Mouse (Mus musculus): ENCODE measurements at regions not wholly inside any gene's neighbourhood (a gene's known extent, or its start where the extent isn't known, plus 50 kb on each side); places are given as distances from the start of the nearest gene placed in this dataset.

- intact Hi-C loops (cut with DNase I): no loop called here
- no peak for DNase-seq
Observed at GRCm38 (mm10) chr4:154726636-154727045, 59.0 kb upstream of the Actrt2 start.

GRCm38 (mm10) chr4:154727945-154728344, 60.3 kb upstream of the Actrt2 start:
- no peak for DNase-seq
- intact Hi-C loops (cut with DNase I): no loop called here

GRCm38 (mm10) chr4:154730646-154731045, 63.0 kb upstream of the Actrt2 start:
- no peak for DNase-seq

DNA sequence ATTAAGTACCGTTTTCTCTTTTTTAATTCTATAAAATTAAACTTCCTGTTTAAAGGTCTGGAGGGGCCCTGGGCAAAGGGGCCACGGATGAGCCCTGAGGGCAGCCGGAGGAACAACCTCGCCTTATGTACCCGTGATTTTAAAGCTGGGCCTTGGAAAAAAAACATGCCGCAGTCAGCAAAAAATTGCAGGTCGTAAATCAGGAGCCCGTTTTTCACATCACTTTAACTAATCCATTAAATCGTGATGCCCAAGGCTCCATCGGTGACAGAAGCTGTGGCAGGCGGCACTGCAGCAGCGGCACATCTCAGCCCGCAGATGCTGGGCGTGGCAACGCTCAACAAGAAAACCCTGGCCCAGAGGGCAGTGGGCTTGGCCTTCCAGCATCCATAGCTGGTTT, 63.7 kb upstream of the Actrt2 start:
- intact Hi-C loops (cut with DNase I): no loop called here
- no peak for DNase-seq

More at GRCm38 (mm10) chr4:154730646-154731045, 63.0 kb upstream of the Actrt2 start:
- intact Hi-C loops (cut with DNase I): no loop called here

DNA sequence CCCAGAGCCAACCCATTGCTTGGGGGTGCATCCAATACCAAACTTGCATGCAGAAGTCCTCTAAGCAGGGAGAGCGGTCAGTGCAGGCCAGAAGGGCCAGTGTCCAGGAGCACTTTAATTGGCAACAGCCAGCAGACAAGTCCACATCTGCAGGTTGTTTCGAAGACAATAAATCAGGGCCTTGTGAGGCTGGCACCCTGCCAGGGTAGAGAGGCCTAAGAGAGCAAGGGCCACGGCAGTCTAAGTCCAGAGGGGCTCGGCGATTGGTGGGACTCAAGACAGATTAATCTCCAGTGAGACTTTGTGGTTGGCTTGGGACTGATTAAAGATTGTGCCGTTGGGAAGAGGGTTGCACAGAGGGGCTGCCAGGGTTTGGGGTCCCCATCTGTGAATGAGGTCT, 68.4 kb upstream of the Actrt2 start:
- DNase-seq: no peak
- intact Hi-C loops (cut with DNase I): no loop called here

DNA sequence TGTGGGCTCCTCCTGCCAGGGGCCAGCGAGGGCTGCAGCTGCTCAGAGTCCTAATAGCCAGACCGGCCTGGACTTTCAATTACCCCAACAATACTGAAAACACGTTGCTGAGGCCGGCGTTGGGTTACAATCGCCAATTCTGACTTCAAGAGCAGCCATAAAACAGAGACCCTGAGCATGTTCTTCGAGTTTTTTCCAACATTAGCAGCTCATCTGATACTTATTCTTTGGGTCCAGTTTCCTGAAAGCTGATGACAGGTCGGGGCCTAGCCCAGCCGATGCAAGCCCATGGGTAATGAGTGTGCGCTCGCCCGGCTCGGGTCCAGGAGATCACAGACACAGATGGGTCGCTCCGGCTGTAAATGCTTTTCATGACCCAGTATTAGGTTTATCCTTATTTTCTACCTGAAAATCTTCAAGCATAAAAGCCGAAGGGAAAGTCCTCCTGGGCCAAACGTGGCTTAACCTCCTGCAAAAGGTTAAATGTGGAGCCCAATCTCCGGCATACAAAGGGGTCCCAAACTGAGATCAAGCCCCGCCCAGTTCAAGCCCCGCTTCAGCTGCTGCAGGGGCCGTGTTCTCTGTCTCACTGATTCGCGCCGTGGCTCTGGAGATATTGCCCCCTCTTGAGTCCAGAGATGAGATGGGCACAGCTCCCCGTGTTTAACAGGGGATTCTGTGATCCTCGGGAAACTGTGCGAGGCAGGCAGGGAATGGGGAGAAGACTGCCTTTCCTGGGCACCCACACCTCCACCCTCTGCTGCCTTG, 73.6 kb upstream of the Actrt2 start:
- DNase-seq: no peak

GRCm38 (mm10) chr4:154746323-154747005, 78.8 kb upstream of the Actrt2 start:
- intact Hi-C loops (cut with DNase I): no loop called here
- DNase-seq: no peak

More for the DNA sequence above, 73.6 kb upstream of the Actrt2 start:
- intact Hi-C loops (cut with DNase I): no loop called here

DNA sequence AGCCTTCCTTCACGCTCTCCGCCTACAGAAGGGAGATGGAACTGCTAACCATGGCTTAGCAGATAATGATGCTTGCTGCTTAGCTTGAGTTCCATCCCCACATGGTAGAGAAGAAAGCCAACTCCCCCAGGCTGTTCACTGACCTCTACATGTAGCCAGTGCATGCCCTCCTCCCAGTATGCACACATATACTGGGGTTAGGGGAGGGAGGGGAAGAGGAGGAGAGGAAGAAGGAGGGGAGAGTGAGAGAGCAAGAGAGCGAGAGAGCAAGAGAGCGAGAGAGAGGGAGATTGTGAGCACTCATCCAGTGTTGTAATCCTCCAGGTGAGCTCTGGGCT, 79.3 kb upstream of the Actrt2 start:
- DNase-seq: no peak
- intact Hi-C loops (cut with DNase I): no loop called here

DNA sequence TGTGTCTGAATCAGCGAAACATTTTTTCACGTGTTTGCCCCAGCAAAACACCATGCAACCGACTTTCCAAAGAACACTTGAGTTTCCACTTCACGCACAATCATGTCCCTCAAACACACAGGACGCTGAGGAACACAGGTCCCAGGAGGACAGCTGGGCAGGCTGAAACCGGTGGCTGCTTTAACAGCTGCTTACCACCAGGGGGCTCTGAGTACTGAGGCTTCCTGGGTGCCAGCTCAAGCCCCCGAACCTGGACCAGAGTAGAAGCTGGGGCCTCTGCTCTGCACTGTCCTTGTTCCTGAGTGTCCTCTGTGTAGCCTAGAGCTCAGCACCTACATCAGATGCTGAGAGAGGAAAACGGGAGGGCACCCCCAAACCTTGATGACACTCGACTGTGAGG, 81.5 kb upstream of the Actrt2 start:
- intact Hi-C loops (cut with DNase I): no loop called here
- no peak for DNase-seq

DNA sequence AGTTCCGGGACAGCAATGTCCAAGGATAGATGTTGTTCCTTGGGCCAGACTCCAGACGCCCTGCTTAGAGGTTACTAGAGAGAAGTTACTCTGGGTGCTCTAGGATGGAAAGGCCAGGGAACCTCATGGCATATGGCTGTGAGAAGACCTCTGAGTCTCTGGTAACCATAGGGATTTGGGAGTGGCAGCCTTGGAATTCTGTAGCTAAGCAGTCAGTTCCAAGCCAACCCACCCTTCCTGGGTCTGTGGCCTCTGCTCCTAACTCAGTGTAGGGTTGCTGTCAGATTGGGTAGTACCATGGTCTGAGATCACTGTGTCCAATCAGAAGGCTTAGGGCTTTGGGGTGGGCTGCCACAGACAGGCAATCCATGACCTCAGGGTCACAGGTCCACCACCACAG, 82.3 kb upstream of the Actrt2 start:
- no peak for DNase-seq
- intact Hi-C loops (cut with DNase I): no loop called here

GRCm38 (mm10) chr4:154750440-154751107, 82.9 kb upstream of the Actrt2 start:
- DNase-seq: no peak
- intact Hi-C loops (cut with DNase I): no loop called here

DNA sequence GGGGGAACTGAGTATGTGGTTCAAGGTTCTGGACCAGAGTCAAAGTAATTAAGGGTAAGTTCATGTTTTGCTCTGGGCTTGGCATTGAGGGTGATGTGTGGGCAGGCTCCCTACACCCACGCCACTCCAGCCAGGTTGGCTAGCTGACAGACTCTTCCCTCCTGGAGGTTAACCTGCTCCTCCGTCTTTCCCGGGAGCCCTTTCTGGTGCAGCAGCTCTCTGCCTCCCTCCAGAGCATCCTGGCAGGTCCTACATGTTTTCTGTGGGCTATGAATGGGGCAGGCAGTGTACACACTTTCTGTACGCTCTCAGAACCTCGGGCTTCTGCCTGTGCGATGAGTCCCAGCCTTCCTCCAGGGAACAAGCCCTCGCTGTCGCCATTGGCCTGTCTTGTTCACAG, 82.8 kb upstream of the Ttc34 start:
- no peak for DNase-seq
- intact Hi-C loops (cut with DNase I): no loop called here

DNA sequence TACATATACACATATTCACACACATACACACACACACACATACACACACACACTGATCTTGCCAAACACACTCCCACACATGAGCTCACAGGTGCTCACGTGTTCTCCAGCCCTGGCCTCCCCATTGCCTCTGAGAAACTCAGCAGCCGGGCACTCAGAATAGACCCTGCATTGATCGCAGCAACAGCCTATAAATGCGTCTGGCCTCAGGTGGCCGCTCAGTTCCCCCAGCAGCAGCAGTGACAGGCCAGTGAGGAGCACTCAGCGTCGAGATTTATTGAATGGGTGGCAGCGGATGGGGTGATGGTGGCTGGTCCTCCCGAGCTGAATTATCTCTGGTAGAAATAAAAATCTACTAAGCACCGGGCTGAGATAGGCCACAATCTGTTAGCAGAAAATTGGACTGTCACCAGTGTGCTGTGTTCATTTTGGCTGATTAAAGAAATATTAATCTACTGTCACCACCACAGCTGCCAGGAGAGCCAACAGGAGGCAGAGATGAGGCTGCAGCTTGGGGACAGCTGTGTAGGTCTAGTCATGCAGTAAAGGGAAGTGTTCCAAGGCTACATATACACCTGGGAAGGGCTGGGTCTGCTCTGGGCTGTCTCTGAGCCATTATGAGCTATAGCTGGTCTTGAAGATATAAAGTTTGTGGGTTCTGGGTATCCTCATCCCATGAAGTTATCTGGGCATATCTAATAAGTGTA, 80.4 kb upstream of the Ttc34 start:
- no peak for DNase-seq
- intact Hi-C loops (cut with DNase I): no loop called here

DNA sequence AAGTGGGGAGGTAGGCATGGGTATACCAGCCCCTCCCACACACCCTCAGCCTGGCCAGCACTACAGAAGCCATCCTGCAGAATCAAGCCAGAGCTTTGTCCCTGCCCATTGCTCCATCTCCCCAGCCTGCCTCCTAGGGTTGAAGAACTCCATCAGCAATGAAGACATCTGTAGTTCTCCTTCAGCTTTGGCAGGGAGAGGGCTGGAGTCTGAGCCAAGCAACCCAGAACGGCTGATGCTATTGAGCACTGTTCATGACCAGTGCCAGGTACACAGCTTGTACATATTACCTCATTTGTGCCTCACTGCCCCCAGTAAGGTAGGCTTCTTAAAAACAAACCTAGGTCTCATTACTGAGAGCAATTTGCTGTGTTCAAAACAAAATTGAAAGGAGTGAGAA, 77.4 kb upstream of the Ttc34 start:
- intact Hi-C loops (cut with DNase I): no loop called here
- DNase-seq: no peak

GRCm38 (mm10) chr4:154764238-154764637, 73.0 kb upstream of the Ttc34 start:
- DNase-seq: no peak
- intact Hi-C loops (cut with DNase I): no loop called here

- DNase-seq: no peak
- intact Hi-C loops (cut with DNase I): no loop called here
Observed at GRCm38 (mm10) chr4:154766158-154766557, 71.1 kb upstream of the Ttc34 start.

DNA sequence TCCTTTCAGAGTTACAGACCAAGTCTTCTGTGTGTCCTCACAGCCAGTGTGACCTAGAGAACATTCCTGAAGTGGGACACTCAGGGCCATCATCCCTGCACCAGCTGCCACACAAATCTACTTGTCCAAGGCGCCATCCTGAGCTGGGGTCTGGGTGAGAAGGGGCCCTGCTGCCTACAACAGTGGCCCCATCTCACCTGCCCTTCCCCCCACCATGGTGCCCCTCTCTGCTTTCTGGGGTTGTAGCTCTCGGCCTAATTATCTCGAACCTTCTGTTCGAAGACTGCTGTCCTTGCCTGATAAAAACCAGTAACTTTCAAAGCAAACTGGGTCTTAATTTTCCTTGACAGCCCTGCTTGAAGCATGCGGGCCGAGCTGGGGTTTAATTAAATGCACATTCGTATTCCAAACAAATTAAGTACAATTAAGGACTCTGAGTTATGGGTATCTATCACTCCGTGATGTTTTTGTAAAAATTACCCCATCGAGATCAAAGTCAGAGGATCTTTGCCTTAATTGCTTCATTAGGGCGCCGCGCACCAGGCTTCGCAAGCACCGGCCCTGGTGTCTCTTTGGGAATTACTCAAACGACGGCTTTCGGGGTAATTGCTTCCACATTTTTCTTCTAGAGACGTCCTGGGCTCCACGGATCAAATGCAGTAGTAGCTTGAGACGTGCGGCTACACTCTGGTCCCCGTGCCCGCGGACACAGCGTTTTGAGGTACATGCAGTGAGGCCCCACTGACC, 65.8 kb upstream of the Ttc34 start:
- intact Hi-C loops (cut with DNase I): no loop called here
- no peak for DNase-seq

- no peak for DNase-seq
- intact Hi-C loops (cut with DNase I): no loop called here
Observed at GRCm38 (mm10) chr4:154772077-154772462, 65.2 kb upstream of the Ttc34 start.

- no peak for DNase-seq
- intact Hi-C loops (cut with DNase I): no loop called here
Observed at GRCm38 (mm10) chr4:154773830-154774229, 63.4 kb upstream of the Ttc34 start.

DNA sequence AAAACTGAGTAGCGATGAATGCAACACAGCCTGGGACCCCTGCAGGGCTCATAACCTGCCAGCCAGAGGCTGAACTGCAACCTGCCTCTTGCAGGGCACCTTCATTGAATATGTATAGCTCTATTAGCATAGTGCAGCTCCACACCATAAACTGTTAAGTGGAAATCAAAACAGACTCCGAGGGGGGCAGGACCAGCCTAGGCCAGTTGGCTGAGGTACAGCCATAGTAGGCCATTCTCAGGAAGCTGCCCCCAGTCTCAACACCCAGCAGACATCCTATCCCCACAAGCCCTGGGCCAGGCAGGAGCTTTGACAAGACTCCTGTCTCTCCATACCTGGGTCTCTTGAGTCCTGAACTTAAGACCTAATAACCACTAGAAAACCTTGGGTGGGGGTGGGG, 62.9 kb upstream of the Ttc34 start:
- intact Hi-C loops (cut with DNase I): no loop called here
- DNase-seq: no peak

DNA sequence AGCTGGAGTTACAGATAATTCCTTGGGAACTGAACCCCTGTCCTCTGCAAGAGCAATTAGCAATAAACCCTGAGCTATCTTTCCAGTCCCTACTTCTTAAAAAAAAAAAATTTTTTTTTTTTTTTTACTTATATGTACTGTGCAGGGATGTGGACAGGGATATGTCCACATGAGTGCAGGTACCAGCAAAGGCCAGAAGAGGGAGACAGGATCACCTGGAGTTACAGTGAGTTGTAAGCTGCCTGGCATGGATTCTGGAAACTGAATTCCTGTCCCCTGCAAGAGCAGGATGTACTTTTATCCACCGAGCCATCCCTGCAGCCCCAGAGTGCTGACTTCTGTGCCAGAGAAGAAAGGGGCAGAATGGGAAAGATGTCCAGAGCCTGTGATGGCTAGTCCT, 58.4 kb upstream of the Ttc34 start:
- no peak for DNase-seq
- intact Hi-C loops (cut with DNase I): no loop called here

Data from gastrocnemius, postnatal 36 days (tissue).